Mouse (Mus musculus) lung, adult 2 months (tissue): ENCODE results near the gene Car11. TPM values are rescaled to one million over a fixed set of nuclear protein-coding genes. Genes with fewer than 3 reads are reported as not detected.

Experiments used
- DNase-seq: peaks from one replicate; pipeline ENCODE4 v3.0.0; 2022
- H3K4me1 ChIP-seq: fragments of 200-500 bp; 2 replicates; pipeline ENCODE4 v1.6.1; 2011; ENCODE audit warnings: low read length; ENCODE audit not compliant: control insufficient read depth, insufficient read depth
- H3K4me3 ChIP-seq: fragments of 200-500 bp; replicated peaks from 2 replicates; pipeline ENCODE3; 2011; ENCODE audit warnings: low read depth, mild to moderate bottlenecking, control low read depth, low read length; ENCODE audit errors: extremely low read depth
- CTCF ChIP-seq: fragments of 200-500 bp; IDR thresholded peaks from 2 replicates; pipeline ENCODE4 v1.5.1; 2011; ENCODE audit warnings: mild to moderate bottlenecking, low read length, control low read depth; ENCODE audit not compliant: insufficient read depth
- POLR2A ChIP-seq: fragments of 200-500 bp; IDR thresholded peaks from 2 replicates; pipeline ENCODE4 v1.6.1; 2011; ENCODE audit warnings: low read depth, mild to moderate bottlenecking, control low read depth, low read length, borderline replicate concordance; ENCODE audit errors: extremely low read depth
- WGBS: fragments of 180-500 bp; shearing (Covaris S2); methylation state at CpG from one replicate; pipeline ENCODE4 v1.1.7; 2018; 5-methylcytosine and 5-hydroxymethylcytosine counted together
- polyA plus RNA-seq: library from polyadenylated mRNA; depleted of rRNA; stranded (reverse); fragments of >200 nt; gene quantifications from 2 replicates; pipeline ENCODE4 v1.2.3, GENCODE M21; 2012

Car11 gene
- polyA plus RNA-seq, 1 experiment, result 5.1 TPM

DNA sequence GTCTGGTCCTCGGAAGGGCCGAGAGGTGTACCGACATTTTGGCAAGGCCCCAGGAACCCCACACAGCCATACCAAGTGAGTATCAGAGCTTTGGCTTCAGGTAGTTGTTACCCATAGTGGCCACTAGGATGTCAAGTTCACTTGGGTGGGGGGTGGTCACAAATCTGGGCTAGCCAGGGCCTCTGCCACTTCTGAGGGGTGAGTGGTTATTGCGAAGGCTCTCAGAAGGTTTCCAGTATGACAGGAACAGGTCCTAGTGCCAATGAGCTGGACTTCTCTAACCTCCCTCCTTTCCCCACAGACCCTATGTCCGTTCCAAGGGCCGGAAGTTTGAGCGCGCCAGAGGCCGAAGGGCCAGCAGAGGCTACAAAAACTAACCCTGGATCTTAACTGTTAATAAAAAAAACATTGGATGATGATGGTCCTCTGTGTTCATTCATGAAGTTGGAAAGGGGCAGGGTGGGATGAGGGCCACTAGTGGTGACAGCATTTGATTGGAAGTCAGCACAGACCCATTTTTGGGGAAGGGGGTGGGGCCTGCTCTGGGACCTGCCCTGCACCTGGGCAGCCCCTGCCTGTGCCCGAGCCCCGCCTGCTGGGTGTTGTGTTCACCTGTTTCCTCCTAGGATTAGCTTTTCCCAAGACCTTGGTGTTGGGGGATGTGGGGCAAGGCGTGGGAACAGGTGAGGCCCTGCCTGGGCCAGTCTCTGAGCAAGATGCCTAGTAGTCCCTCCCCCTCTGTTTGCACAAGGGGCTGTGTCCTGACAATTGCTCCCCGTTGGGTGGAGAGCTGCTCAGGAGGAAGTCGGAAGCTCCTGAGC lies 21.0 kb downstream of the Car11 start, which contains the start of gene Fam83e:
Gene Fam83e, plus strand, starts transcription at position 800 of the 821 bp plus-strand sequence.
- Histone ChIP-seq H3K4me1 (peaks cover 13% of the 10 kb centered on the region), H3K4me3 (no peak within 1 kb of the TSS)
- DNase-seq, result no peak
- WGBS, result 69% methylated on average over 14 of the region's 14 CpGs
- TF ChIP-seq CTCF, result no peak
- TF ChIP-seq POLR2A, result no peak

DNA sequence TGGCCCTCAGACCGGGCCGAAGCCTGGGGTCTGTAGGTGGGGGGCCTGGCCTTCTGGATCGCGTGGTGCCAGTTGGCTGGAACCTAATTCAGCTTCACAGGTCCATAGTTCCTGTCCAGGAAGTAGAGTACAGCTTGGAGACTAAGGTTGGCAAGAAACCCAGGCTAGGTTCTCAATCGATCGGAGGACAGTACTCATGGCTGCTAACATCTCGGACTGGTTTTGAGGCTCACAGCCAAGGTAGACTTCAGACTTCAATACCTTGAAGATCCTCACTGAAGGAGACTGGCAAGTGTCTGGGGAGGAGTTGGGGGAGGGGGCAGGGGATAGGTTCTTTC lies 21.6 kb downstream of the Car11 start:
- TF ChIP-seq POLR2A (no peak), CTCF (no peak)
- Histone ChIP-seq H3K4me3 (no peak overlapping the region), H3K4me1 (peaks cover 8% of the 10 kb centered on the region)
- DNase-seq, result no peak
- WGBS, result 63% methylated on average over 7 of the region's 7 CpGs

DNA sequence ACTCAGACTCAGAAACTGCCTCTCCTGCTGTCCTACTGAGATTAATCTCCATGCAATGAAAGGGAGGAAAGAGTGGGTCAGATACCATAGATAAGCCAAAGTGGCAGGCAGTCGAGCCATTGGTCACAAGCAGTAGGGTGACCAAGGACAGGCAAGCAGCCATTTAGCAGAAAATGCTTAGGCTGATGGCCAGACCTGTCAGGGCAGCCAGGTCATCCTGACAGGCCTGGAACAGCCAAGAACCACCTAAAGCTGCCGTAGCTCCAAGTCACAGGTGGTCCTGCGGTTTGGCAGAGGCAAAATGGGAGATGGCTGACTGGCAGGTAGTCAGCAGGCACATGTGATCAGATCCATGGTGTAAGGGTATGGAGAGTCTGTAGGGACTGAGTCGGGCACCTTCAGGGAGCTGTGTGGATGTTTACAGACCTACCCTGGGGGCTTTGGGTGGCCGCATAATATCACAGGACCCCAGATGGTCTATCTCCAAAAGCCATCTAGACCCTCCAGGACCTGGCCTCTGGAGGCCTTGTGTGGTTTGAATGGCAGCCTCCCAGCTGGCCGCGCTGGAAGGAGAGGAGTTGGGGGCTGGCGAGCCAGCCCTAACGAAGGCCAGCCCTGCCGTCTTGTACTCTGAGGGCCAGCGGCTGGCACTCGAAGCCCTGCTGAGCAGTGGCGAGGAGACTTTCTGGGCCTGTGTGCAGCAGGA lies 22.2 kb downstream of the Car11 start:
- H3K4me3 ChIP-seq, result no peak overlapping the region
- peaks cover 8% of the 10 kb centered on the region for H3K4me1 ChIP-seq
- DNase-seq, result no peak
- WGBS, result 69% methylated on average over 13 of the region's 13 CpGs
- TF ChIP-seq CTCF (no peak), POLR2A (no peak)

- TF ChIP-seq CTCF (no peak), POLR2A (no peak)
- H3K4me3 ChIP-seq, result no peak overlapping the region
- no peak for DNase-seq
- WGBS, result 71% methylated on average over 13 of the region's 13 CpGs
- peaks cover 8% of the 10 kb centered on the region for H3K4me1 ChIP-seq
Measured at GRCm38 (mm10) chr7:45722348-45722713, 22.7 kb downstream of the Car11 start.

DNA sequence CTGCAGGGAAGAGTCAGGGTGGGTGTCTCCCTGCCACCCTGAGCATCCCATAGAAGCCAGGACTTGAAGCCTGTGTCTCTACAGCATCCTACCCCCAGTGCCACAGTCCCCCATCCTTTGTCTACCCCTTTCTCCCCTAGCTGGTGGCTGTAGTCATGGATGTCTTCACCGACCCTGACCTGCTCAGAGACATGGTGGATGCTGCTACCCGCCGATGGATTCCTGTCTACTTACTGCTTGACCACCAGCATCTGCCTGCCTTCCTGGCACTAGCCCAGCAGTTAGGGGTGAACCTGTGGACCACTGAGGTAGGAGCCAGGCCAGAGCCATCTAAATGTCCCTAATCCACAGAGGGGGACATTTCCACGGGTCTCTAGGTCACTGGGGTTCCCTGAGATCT lies 23.7 kb downstream of the Car11 start:
- peaks cover 8% of the 10 kb centered on the region for H3K4me1 ChIP-seq
- 82% methylated on average over 4 of the region's 4 CpGs for WGBS
- TF ChIP-seq CTCF, result no peak
- TF ChIP-seq POLR2A, result no peak
- DNase-seq, result no peak
- no peak overlapping the region for H3K4me3 ChIP-seq

DNA sequence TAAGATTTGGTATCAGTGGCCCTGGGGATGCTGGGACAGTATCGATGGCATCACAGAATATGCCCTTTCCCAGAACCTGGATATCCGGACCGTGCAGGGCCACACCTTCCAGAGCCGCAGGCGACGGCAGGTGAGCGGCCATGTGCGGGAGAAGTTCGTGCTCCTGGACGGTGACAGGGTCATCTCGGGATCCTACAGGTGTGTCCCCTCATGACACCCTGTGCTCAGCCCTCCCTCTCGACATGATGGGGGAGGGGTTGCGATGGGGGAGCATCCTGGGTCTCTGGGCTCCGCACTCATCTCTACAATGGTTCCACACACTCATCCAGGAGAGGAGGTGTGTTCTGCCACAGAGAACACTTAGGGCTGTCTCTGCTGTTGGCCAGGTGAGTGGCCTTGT lies 24.1 kb downstream of the Car11 start:
- WGBS, result 87% methylated on average over 14 of the region's 14 CpGs
- peaks cover 5% of the 10 kb centered on the region for H3K4me1 ChIP-seq
- no peak for TF ChIP-seq CTCF
- no peak for TF ChIP-seq POLR2A
- no peak overlapping the region for H3K4me3 ChIP-seq
- DNase-seq, result no peak

DNA sequence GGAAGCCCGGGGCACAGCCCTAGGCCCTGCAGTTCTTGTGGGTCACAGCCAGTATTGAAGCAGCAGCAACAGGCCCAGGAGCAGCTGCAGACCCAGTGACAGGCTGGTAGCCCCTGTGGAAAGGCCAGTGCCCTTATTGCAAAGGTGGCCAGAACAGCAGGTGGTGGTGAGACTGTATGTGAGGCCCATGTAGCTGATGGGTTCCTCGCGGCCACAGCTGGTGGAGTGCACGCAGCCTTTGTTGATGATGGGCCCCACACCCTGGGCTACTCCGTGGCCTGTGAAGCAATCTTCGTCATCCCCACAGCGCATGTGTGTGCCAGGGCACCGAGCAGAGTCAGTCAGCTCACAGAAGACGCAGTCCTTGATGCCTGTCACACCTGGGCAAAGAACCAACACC lies 25.5 kb downstream of the Car11 start:
- no peak for TF ChIP-seq POLR2A
- H3K4me3 ChIP-seq, result no peak overlapping the region
- H3K4me1 ChIP-seq, result no peaks in the 10 kb centered on the region; the same call in 1 of the 2 replicates
- 87% methylated on average over 9 of the region's 9 CpGs for WGBS
- DNase-seq, result no peak

- DNase-seq, result no peak
- Histone ChIP-seq H3K4me1 (no peaks in the 10 kb centered on the region), H3K4me3 (no peak within 1 kb of the TSS)
- 88% methylated on average over 11 of the region's 11 CpGs for WGBS
- no peak for TF ChIP-seq CTCF
- no peak for TF ChIP-seq POLR2A
Measured at GRCm38 (mm10) chr7:45725713-45726112, 26.1 kb downstream of the Car11 start, which contains the start of gene Spaca4. Gene Spaca4, minus strand, starts transcription at chr7:45725813.

- WGBS, result 92% methylated on average over 10 of the region's 10 CpGs
- H3K4me3 ChIP-seq, result no peak overlapping the region
- no peak for DNase-seq
- H3K4me1 ChIP-seq, result no peaks in the 10 kb centered on the region
- TF ChIP-seq POLR2A (no peak), CTCF (no peak)
Measured at GRCm38 (mm10) chr7:45726419-45726818, 26.8 kb downstream of the Car11 start.

DNA sequence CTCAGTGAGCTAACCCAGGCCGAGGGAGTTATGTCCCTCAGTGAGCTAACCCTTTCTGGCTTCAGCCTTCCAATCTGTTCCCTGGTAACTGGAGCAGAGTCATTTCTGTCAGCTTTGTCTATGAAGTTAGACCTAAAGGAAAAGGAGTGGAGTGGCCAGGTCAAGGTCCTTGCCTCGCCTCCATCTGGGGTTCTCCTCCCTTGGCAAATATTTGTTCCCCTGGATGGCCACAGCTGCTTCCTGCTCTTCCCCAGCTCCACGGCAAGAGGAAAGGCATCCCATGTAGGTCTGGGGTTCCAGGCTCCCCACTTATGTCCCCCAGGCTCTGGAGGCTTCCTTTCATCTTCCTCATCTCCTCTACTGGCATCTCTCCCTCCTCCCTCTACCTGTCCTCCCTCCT lies 28.0 kb downstream of the Car11 start:
- 51% methylated on average over 3 of the region's 3 CpGs for WGBS

More for the DNA sequence above, 28.0 kb downstream of the Car11 start:
- DNase-seq, result no peak
- TF ChIP-seq POLR2A (no peak), CTCF (no peak)
- Histone ChIP-seq H3K4me3 (no peak overlapping the region), H3K4me1 (no peaks in the 10 kb centered on the region)
